Mouse (Mus musculus): Measurements from ENCODE around the gene Rfx6. TPM values are rescaled to one million over a fixed set of nuclear protein-coding genes. Genes with fewer than 3 reads are reported as not detected.

Rfx6 gene
- not detected for total RNA-seq (2021)
- long read RNA-seq, experiment 1: 0 reads
- long read RNA-seq, experiment 2: 0 reads

GRCm38 (mm10) chr10:51677548-51678250 lies at the start of gene Rfx6:
Gene Rfx6, plus strand, starts transcription at chr10:51677756.
- DNase-seq: no peak
- intact Hi-C loops (cut with DNase I; ENCODE audit: low total_unique reads): no loop called here

GRCm38 (mm10) chr10:51631411-51632136 lies 46.0 kb upstream of the Rfx6 start, which contains the start of gene Gprc6a:
Gene Gprc6a, minus strand, starts transcription at chr10:51631461.
- intact Hi-C loops (cut with DNase I; ENCODE audit: low total_unique reads): no loop called here
- DNase-seq: no peak

- no peak for DNase-seq
Observed at GRCm38 (mm10) chr10:51649506-51650221, 27.9 kb upstream of the Rfx6 start.

GRCm38 (mm10) chr10:51657324-51657723 lies 20.2 kb upstream of the Rfx6 start:
- intact Hi-C loops (cut with DNase I; ENCODE audit: low total_unique reads): no loop called here

More at GRCm38 (mm10) chr10:51649506-51650221, 27.9 kb upstream of the Rfx6 start:
- intact Hi-C loops (cut with DNase I; ENCODE audit: low total_unique reads): no loop called here

GRCm38 (mm10) chr10:51669334-51669733 lies 8.2 kb upstream of the Rfx6 start:
- DNase-seq: no peak
- intact Hi-C loops (cut with DNase I; ENCODE audit: low total_unique reads): no loop called here

More at GRCm38 (mm10) chr10:51657324-51657723, 20.2 kb upstream of the Rfx6 start:
- DNase-seq: no peak

- no peak for DNase-seq
- intact Hi-C loops (cut with DNase I; ENCODE audit: low total_unique reads): no loop called here
Observed at GRCm38 (mm10) chr10:51671583-51671982, 6.0 kb upstream of the Rfx6 start.

GRCm38 (mm10) chr10:51672082-51672779 lies 5.3 kb upstream of the Rfx6 start:
- DNase-seq: no peak
- intact Hi-C loops (cut with DNase I; ENCODE audit: low total_unique reads): no loop called here

GRCm38 (mm10) chr10:51678251-51678639 lies 689 bp downstream of the Rfx6 start:
- no peak for DNase-seq
- intact Hi-C loops (cut with DNase I; ENCODE audit: low total_unique reads): no loop called here

GRCm38 (mm10) chr10:51720904-51721303 lies 43.3 kb downstream of the Rfx6 start:
- intact Hi-C loops (cut with DNase I; ENCODE audit: low total_unique reads): no loop called here
- DNase-seq: no peak

- no peak for DNase-seq
- intact Hi-C loops (cut with DNase I; ENCODE audit: low total_unique reads): no loop called here
Observed at GRCm38 (mm10) chr10:51761436-51761835, 83.9 kb downstream of the Rfx6 start.

GRCm38 (mm10) chr10:51763241-51763640 lies 85.7 kb downstream of the Rfx6 start:
- DNase-seq: no peak
- intact Hi-C loops (cut with DNase I; ENCODE audit: low total_unique reads): no loop called here

GRCm38 (mm10) chr10:51768445-51768844 lies 90.9 kb downstream of the Rfx6 start:
- intact Hi-C loops (cut with DNase I; ENCODE audit: low total_unique reads): no loop called here
- no peak for DNase-seq

GRCm38 (mm10) chr10:51769252-51769651 lies 91.7 kb downstream of the Rfx6 start:
- DNase-seq: no peak
- intact Hi-C loops (cut with DNase I; ENCODE audit: low total_unique reads): no loop called here

- no peak for DNase-seq
- intact Hi-C loops (cut with DNase I; ENCODE audit: low total_unique reads): no loop called here
Observed at GRCm38 (mm10) chr10:51779648-51780047, 102.1 kb downstream of the Rfx6 start.

Other genes with a start within 250 kb of the Rfx6 start
- gene Gm49339, start 197.1 kb upstream of the Rfx6 start, total RNA-seq (2021): under 1 TPM; 0.47 to 0.51 TPM
- gene Lilr4b, start 197.1 kb upstream of the Rfx6 start, total RNA-seq (2021): under 1 TPM; 0.31 to 0.70 TPM
- under 1 TPM; 0.33 to 0.70 TPM for gene Lilrb4a, start 186.8 kb upstream of the Rfx6 start, total RNA-seq (2021)
- gene Fam162b, start 87.2 kb upstream of the Rfx6 start, total RNA-seq (2021): not detected
- not detected for gene Gprc6a, start 46.3 kb upstream of the Rfx6 start, total RNA-seq (2021)

All from gastrocnemius, postnatal 14 days (tissue).